Mouse (Mus musculus) adrenal gland, postnatal 4 days (tissue): ENCODE data around the gene 6330409D20Rik. TPM values are rescaled to one million over a fixed set of nuclear protein-coding genes. Genes with fewer than 3 reads are reported as not detected.

Source experiments
- DNase-seq, 2 experiments: peaks; one replicate each; pipeline ENCODE4 v3.0.0; 2021 to 2022; ENCODE audit warnings: low spot score in 2 of 2, mixed read lengths in 2 of 2
- total RNA-seq, 2 experiments: library from RNA; stranded (reverse); gene quantifications; 2 replicates each; pipeline ENCODE4 v1.2.3; 2021

6330409D20Rik gene
- total RNA-seq, 2 experiments from 2014 or later, result 0.28 TPM; not detected in 1

DNA sequence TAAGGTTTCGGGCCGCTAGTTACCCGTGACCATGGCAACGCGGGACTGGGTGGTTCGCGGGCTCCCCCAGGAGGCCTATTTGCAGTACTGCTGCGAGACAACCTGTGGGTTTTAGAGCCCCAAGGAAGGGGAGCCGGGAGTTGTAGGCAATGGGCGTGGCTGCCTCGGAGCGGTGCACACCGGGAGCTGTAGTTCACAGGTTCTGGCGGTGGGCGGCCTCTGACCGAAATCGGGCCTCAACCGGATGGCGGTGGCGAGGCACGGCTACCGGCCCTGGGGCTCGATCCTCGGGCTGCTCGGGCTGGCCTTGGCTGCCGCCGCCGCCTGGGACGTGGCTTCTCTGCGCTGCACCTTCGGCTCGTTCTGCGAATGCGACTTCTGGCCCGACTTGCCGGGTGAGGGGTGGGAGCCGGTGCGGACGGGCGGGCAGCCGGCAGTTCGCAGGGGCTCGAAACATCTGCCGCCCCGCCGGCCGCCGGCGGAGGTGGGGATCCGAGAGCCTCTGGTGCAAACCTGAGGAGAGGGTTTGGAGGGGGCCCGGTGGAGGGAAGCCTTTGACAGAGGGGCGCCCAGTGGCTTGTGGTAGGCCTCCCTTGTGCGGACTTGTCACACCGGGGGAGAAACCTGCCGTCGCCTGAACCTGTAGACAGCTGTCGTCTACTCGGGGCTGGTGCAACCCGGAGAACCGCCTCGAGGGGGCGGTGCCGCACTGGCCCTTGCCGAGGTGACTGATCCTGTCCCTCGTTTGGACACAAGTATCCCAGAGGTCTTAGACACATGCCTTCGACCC, 16.4 kb upstream of the 6330409D20Rik start, which contains the start of gene Tor2a:
TSS of gene Tor2a (plus strand) at position 179 of the 790 bp plus-strand sequence.
- peak; percentile 93 to 94 for DNase-seq

DNA sequence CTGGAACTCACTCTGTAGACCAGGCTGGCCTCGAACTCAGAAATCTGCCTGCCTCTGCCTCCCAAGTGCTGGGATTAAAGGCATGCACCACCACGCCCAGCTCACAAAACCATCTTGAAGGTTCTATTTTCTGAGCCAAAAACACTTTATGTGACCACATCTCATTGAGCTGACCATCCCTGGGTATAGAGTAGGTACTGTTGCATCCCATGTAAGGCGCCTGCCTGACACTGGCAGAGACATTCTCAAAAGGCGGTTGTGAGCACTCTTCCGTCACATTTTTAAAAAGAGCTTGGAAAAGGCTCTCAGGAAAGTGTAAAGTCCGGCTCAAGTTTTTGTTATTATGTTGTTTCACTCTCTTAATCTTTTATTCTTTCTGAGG, 15.8 kb upstream of the 6330409D20Rik start:
- no peak for DNase-seq

DNA sequence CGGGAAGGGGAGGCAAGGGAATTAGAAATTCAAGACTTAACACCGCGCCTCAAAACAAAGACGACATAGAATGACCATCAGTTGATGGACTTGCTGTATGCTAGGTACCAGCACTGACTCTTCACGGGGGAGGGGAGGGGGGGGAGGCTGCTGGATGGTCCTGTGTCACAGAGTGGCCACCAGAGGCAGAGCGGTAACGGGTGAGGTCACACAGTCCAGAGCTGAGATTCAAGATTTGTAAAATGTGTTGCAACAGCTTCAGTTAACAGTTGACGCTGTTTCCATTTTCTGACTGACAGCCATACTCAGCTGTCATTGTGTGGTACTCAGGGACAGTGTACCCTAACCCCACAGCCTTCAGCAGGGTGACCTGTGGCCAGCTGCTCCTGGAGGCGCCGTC, 11.4 kb upstream of the 6330409D20Rik start:
- DNase-seq, result no peak

DNA sequence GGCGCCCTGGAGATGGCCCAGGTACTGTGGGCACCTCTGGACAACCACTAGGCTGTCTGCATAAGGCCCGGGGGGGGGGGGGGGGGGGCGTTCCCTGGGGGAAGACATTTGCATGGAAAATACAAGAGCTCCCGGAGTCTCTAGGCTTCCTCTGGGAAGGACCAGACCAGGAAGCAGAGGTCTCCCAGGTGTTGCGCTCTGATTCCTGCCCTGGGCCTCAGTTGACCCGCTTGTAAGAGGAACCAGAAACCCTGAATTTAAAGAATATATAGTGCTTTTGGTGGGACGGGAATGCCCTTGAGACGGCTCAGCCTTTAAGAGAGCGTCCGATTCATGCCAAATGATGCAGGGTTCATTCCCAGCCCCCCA, 10.8 kb upstream of the 6330409D20Rik start:
- no peak for DNase-seq

DNA sequence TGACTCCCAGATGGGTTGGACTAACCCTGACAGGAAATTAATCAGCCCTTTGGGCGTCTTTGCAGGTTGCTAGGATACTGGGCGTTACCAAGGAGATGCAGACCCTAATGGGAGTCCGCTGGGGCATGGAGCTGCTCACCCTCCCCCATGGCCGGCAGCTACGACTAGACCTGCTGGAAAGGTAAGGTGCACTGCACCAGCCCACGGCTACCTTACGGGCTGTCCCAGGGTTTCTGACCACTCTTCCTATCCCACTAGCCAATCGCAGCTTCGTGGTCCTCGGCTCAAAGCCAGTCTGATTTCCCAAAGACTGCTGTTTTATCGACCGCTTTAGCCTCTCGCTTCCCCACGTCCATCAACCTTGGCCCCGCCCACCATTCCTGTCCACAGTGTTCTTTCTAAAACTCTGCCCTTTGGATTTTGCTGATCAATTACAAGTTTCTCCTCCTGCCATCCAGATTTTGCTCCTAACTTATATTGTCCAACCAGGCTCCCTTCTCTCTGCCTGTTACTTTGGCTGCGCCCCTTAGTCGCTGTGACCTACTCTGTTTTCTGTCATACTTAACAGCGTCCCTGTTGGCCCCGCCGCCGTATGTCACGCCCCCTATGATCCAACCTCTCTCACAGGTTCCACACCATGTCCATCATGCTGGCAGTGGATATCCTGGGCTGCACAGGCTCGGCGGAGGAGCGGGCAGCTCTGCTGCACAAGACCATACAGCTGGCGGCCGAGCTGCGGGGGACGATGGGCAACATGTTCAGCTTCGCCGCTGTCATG, 10.3 kb upstream of the 6330409D20Rik start:
- peak; percentile 28 to 56 for DNase-seq

DNA sequence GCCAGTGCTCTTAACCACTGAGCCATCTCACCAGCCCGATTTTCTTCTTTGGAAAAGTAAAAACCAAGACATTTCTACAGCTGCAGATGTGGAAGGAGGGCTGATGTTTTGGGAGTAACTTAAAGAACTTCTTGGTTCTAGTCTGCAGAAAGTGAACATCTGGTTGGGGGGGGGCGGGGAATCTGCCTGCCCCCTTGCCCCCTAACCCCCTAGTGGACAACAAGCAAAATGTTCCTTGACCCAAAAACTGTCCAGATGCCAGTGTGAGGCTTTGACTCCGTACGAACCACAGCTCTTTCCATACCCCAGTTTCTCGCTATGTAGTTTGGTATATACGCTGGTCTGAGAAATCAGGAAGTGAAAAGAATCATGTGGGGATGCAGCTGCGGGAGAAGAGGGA, 9.4 kb upstream of the 6330409D20Rik start:
- DNase-seq, result no peak

DNA sequence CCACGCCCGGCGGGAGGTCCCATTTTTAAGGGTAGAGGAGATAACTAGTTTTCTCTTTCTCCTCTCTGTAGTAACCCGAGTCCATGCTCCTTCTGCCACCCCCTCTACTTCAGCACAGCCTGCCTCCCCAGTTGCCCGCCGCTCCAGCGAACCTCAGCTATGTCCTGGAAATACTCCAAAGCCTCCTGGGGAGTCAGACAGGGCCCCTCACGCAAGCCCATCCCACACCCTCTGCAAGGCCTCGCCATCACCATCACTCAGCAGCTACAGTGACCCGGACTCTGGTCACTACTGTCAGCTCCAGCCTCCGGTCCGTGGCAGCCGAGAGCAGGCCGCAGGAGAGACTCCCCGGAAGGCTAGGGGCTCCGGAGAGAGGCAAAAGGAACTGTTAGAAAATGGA, 8.3 kb upstream of the 6330409D20Rik start:
- no peak for DNase-seq

DNA sequence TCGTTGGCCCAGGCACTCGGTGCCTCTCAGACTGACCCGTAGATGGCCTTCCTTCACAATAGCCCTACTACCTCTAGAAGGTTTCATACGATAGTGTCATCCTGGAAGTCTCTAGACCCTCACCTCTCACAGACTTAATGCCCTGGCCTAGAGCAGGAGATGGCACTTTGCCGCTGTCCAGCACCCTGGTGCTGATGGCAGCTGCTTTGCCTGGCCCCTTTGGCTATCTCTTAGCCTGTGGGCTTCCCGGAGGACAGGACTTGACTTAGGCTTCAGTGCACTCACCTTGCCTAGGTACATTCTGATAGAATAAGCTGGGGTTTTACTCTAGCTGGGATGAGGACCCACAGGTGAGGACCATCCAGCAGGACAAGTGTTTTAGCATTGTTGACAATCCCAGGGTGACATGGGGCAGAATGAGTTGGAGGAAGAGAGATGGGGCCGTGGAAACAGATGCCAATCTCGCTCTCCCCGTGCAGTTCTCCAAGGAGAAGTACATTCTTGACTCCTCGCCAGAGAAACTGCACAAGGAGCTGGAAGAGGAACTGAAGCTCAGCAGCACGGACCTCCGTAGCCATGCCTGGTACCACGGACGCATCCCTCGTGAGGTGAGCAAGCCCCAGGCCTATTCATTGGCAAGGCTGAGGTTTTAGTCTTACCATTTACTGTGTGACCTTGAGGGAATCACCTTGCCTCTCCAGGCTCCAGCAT, 3.6 kb upstream of the 6330409D20Rik start:
- no peak for DNase-seq

DNA sequence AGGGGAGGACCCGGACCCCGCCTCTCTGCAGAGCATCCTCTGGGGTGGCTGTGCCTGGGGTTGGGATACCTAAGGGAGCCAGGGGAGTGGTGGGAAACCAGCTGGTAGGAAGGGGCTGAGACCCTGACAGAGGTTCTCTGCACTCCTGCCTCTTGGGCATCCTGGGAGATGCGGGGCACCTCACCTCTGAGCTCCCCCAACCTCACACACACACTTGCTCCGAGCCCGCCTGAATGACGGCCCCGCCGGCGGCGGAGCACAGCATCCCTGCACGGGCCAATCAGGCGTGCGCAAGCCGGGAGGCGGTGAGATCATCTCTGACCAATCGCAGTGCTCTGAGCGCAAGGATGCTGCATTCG, 1.3 kb upstream of the 6330409D20Rik start:
- DNase-seq, result no peak

DNA sequence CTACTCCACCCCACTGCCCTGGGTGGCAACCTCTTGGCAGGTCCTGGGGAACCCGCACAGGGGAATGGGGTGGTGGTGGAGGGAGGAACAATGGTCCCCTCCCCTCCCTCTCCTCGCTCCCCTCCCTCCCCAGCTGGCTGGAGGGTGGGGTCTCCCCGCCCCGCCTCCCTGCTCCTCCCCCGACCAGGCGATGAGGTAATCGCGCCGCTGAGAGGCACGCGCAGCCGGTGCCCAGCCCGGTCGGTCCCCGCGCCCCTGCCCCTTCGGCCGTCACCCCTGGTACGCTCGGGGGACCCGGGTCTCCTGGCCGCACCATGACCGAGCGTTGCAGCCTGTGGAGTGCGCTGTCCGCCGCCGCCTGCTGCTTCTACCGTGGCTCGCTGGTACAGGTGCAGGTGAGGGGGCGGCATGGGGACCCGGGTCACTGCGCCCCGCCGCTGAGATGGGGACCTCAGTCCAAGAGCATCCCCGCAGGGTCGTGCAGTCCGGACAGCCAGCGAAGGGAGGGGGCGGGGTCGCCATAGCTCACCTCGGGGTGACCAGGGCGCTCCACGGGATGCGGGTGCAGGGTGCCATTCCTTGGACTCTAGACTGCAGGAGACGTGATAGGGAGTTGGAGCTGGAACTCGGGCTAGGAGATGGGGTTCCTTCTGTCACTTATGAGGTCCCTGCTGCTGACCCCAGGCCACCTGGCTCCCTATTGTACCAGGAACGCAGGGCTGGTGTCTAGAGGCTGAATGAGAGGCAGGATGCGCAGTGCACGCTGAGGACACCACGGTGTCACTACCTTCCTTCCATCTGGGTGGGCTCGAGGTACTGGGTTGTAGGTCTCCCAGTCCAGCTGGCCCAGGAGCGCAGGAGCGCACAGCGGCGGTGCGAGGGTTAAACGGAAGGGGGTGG, 707 bp upstream of the 6330409D20Rik start:
- no peak for DNase-seq

DNA sequence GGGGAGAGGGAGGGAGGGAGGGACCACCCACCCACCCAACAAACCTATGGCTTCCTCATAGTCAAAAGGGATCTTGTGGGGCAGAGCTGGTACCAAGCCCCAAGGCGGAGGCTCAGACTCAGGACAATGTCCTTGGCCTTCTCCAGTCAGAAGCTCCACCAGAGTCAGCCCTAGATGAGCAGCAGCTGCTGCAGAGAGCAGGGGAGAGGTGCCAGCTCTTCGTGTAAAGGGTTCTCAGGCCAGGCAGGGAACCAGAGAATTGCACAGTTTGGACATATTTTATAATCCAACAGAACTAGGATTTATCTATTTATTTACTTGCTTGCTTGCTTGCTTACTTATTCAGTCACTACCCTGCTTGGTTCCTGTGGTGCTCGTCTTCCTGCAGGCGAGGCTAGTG, 1.5 kb downstream of the 6330409D20Rik start:
- DNase-seq, result no peak

DNA sequence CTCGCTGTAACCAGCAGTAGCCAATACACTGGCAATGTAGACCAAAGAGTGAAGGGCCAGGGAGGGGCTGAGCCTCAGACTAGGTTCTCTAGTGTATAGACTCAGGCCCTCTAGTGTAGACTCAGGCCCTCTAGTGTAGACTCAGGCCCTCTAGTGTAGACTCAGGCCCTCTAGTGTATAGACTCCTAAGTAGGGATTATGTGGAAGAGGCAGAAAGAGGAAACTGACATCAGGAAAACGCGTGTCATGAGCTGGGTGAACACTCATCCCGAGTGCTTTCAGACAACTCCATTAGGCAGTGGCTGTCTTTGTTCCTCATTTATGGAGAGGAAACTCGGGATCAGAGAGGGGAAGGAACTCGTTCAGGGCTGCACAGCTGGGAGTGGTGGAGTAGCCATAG, 3.8 kb downstream of the 6330409D20Rik start:
- no peak for DNase-seq

DNA sequence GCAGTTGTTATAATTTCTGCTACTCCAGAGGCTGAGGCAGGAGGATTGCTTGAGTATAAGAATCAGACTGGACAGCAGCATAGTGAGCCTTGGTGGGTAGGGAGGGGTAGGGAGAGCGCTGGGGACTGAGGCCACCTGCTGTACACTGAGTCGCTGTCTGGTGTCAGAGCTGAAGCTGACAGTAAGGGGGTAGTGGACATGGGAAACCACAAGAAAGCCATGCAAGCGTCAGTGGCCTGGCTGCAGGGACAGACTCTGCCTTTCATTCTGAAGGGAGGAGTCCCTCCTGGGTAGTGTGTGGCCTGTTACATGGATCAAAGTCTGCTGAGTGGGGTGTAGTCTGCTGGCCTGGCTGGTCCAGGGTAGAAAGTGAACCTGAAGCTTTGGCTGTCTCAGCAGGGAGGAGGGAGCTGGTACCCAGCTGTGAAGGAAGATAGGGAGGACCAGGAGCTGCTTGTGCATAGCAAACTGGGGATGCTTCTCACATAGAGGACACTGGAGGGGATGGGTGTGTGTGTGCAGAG, 4.4 kb downstream of the 6330409D20Rik start:
- DNase-seq, result no peak

DNA sequence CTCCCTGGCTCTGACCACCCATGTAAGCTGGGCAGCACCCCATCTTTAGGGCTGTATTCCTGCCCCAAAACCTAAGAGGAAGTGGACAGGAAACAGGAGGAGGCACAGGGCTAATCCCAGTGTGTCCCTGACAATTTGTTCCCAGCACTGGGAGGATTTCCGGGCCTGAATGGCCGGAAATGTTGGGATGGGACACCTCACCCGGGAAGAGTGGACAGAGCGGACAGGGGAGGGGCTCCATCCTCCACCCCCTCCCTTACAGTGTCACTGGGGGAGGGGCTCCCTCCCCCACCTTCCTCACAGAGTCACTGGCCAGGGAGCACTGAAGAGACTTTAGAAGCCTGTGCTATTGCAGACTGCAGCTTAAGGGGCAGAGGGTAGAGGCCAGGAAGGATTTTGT, 5.9 kb downstream of the 6330409D20Rik start:
- no peak for DNase-seq

DNA sequence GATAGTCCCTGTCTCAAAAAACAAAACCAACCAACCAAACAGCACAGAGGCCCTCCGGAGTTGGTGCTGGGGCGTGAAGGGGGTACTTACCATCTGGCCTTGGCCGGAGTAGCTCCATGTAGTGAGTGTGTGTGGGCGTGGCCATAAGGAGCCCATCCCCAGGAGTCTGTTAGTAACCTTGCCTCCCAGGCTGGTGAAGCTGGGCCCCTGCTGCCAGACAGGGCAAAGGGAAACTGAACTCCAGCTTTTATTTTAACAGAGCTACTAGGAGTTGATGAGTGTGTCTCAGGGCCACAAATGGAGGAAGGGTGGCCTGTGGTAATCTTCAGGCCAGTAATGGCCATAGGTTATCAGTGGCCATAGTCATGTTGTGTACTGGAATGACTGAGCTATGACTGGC, 6.3 kb downstream of the 6330409D20Rik start:
- DNase-seq, result no peak

DNA sequence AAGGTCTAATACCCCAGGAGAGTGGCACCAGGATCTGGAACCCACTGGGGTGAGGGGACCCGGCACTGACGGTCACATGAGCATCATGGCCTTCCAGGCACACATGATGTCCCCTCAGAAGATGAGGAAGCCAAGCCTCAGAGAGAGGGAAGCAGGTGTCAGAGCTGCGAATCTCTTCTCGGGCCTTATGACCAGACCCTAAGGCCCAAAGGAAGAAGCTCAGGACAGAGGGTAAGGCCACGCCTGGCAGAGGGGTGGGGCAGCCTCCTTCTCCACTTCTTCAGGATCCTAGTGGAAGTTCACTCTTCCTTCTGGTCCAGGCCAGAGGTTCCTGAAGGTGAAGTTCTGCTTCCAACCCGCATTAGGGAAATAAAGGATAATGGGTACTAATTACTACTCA, 8.1 kb downstream of the 6330409D20Rik start:
- no peak for DNase-seq

DNA sequence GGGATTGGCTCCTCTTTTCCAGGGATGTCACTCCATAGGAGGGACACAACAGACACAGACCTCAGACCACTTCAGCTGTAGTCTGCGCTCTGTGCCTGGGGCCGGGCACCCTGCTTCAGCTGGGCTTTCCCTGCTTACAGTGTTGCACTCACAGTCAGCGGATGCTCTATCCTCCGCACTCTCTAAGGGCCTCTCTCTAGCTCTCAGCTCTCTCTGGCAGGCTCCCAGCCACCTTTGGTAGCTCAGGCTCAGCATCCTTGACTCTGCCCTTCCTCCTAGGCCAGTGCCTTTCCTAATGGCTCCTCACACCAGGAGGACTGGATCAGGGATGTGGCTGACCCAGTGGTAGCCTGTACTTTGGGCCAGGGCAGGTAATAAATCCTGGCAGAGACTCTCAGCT, 8.9 kb downstream of the 6330409D20Rik start:
- no peak for DNase-seq

DNA sequence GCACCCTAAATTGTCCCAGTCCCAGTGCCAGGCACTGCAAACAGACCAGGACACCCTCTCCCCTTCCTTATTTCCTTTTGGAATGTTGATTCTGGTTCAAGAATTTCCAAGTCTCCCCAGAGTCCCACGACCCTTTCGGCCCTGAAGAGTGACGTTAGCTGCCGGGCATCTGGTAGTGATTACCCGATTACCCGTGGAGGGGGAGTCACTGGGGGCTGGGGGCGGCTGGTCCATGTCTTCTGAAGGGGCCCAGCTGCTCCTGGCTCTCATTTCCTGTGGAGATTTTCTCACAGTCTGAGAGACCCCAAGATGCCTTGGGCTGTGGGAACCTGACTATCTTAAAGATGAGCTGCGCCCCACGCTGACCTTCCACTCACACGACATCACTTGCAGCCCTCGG, 10.0 kb downstream of the 6330409D20Rik start:
- DNase-seq, result no peak

DNA sequence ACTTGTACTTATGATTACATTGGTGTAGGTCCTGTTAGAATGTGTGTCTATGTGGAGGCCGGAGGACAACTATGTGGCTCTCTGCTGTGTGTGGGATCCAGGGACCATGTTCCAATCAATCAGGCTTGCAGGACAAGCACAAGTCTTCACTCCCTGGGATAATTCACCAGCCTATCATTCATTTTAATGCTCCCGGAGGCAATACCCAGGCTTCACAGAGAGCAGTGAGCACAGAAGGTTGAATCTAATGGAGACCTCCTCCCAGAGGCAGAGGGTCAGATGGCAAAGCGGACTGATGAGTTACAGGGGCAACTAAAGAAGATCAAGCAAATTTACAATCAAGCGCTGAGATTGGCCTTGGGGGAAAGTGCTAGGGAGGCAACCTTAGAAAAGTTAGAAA, 11.3 kb downstream of the 6330409D20Rik start:
- DNase-seq, result no peak

DNA sequence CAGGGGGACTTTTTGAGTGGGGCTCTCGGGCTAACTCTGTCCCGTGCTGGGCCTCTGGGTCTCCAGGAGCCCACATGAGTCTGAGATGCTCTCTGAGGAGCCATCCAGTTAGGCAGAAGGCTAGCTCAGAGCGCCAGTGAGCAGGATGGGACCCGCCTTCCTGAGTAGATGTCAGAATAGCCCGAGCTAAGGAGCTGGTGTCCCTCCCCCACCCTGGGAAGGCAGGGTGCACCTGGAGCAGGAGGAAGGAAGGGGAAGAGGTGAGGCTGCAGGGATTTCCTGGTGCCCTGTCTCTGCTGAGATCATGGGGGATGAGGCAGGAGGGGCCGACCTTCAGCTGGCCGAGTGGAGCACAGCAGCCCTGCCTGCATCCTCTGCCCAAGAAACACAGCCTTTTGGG, 12.4 kb downstream of the 6330409D20Rik start:
- no peak for DNase-seq

DNA sequence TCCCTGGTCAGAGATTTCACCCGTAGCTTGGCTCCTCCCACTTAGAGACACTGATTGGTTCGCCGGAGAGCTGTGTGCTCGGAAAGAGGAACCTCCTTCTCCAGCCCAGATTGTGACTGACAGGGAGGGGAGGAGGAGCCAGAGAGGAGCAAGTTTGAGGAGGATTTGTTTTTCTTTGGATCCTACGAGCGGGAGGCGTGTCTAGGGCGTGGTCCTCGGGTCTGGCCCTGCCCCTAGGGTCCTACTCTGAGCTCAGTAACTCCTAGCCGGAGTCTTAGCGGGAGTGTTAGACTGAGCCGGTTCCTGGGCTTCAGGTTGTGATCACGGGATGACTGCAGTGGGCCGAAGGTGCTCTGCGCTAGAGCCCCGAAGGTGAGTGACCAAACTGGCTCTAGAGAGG, 13.4 kb downstream of the 6330409D20Rik start:
- DNase-seq, result peak; percentile 40 to 85
